Mouse (Mus musculus): ENCODE data around the gene Apoo. TPM values are rescaled to one million over a fixed set of nuclear protein-coding genes. Genes with fewer than 3 reads are reported as not detected.
"Not testable (repeated sequence)": the region's sequence is repeated elsewhere in the genome, so short reads cannot be mapped to it uniquely, and the experiment has no call there.

Apoo gene
- polyA plus RNA-seq (2012), result 0.14 and 0.42 TPM in 2 replicates

GRCm38 (mm10) chrX:94366670-94367241 is at the start of gene Apoo, which contains the start of gene Fam90a1b:
Gene Apoo (plus strand): TSS chrX:94367117.
Gene Fam90a1b (minus strand): TSS chrX:94366777.
- Histone ChIP-seq H3K9me3 (ENCODE audit: control insufficient read depth, low read length) (peaks cover 10% of the 10 kb centered on the region), H3K36me3 (ENCODE audit: control insufficient read depth) (no peaks in the 10 kb centered on the region), H3K27me3 (ENCODE audit: control insufficient read depth) (peaks cover 55% of the 10 kb centered on the region), H3K4me3 (replicated peaks) (peak within 1 kb of the TSS; percentile 80), H3K4me1 (ENCODE audit: control insufficient read depth) (peaks cover 20% of the 10 kb centered on the region)
- no peak for TF ChIP-seq TAL1 (IDR thresholded peaks at IDR 0.05; ENCODE audit: low read length)
- no peak for TF ChIP-seq GATA1 (IDR thresholded peaks at IDR 0.05; ENCODE audit: low read length)

GRCm38 (mm10) chrX:94321036-94321902 is 45.6 kb upstream of the Apoo start:
- TF ChIP-seq GATA1 (IDR thresholded peaks at IDR 0.05; ENCODE audit: low read length) (no peak), TAL1 (IDR thresholded peaks at IDR 0.05; ENCODE audit: low read length) (no peak)

GRCm38 (mm10) chrX:94343638-94344037 is 23.3 kb upstream of the Apoo start:
- H3K9me3 ChIP-seq (ENCODE audit: control insufficient read depth, low read length); H3K27me3 ChIP-seq (ENCODE audit: control insufficient read depth); H3K4me1 ChIP-seq (ENCODE audit: control insufficient read depth): not testable (repeated sequence)

More at GRCm38 (mm10) chrX:94321036-94321902, 45.6 kb upstream of the Apoo start:
- Histone ChIP-seq H3K9me3 (ENCODE audit: control insufficient read depth, low read length) (no peaks in the 10 kb centered on the region), H3K4me3 (replicated peaks) (no peak overlapping the region), H3K4me1 (ENCODE audit: control insufficient read depth) (no peaks in the 10 kb centered on the region), H3K27me3 (ENCODE audit: control insufficient read depth) (peaks cover 15% of the 10 kb centered on the region), H3K36me3 (ENCODE audit: control insufficient read depth) (no peaks in the 10 kb centered on the region)

GRCm38 (mm10) chrX:94365381-94365925 is 1.5 kb upstream of the Apoo start:
- no peak overlapping the region for H3K4me3 ChIP-seq (replicated peaks)
- TF ChIP-seq GATA1 (IDR thresholded peaks at IDR 0.05; ENCODE audit: low read length) (no peak), TAL1 (IDR thresholded peaks at IDR 0.05; ENCODE audit: low read length) (no peak)
- H3K36me3 ChIP-seq (ENCODE audit: control insufficient read depth), result no peaks in the 10 kb centered on the region
- peaks cover 67% of the 10 kb centered on the region for H3K27me3 ChIP-seq (ENCODE audit: control insufficient read depth)
- H3K9me3 ChIP-seq (ENCODE audit: control insufficient read depth, low read length), result peaks cover 10% of the 10 kb centered on the region
- peaks cover 20% of the 10 kb centered on the region for H3K4me1 ChIP-seq (ENCODE audit: control insufficient read depth)

More at GRCm38 (mm10) chrX:94343638-94344037, 23.3 kb upstream of the Apoo start:
- H3K4me3 ChIP-seq (replicated peaks); H3K36me3 ChIP-seq (ENCODE audit: control insufficient read depth): not testable (repeated sequence)

GRCm38 (mm10) chrX:94366029-94366428 is 888 bp upstream of the Apoo start:
- H3K4me1 ChIP-seq (ENCODE audit: control insufficient read depth), result peaks cover 20% of the 10 kb centered on the region
- peaks cover 10% of the 10 kb centered on the region for H3K9me3 ChIP-seq (ENCODE audit: control insufficient read depth, low read length)
- TF ChIP-seq GATA1 (IDR thresholded peaks at IDR 0.05; ENCODE audit: low read length) (no peak), TAL1 (IDR thresholded peaks at IDR 0.05; ENCODE audit: low read length) (no peak)
- peaks cover 61% of the 10 kb centered on the region for H3K27me3 ChIP-seq (ENCODE audit: control insufficient read depth)
- H3K36me3 ChIP-seq (ENCODE audit: control insufficient read depth), result no peaks in the 10 kb centered on the region
- H3K4me3 ChIP-seq (replicated peaks), result peak overlapping the region; percentile 80

GRCm38 (mm10) chrX:94367248-94367647 is 331 bp downstream of the Apoo start:
- Histone ChIP-seq H3K27me3 (ENCODE audit: control insufficient read depth) (peaks cover 50% of the 10 kb centered on the region), H3K9me3 (ENCODE audit: control insufficient read depth, low read length) (peaks cover 10% of the 10 kb centered on the region), H3K4me3 (replicated peaks) (peak overlapping the region; percentile 80), H3K36me3 (ENCODE audit: control insufficient read depth) (no peaks in the 10 kb centered on the region), H3K4me1 (ENCODE audit: control insufficient read depth) (peaks cover 20% of the 10 kb centered on the region)
- no peak for TF ChIP-seq TAL1 (IDR thresholded peaks at IDR 0.05; ENCODE audit: low read length)

GRCm38 (mm10) chrX:94378734-94379133 is 11.8 kb downstream of the Apoo start:
- no peaks in the 10 kb centered on the region for H3K4me1 ChIP-seq (ENCODE audit: control insufficient read depth)
- H3K36me3 ChIP-seq (ENCODE audit: control insufficient read depth), result peaks cover 20% of the 10 kb centered on the region
- no peaks in the 10 kb centered on the region for H3K9me3 ChIP-seq (ENCODE audit: control insufficient read depth, low read length)
- no peak for TF ChIP-seq GATA1 (IDR thresholded peaks at IDR 0.05; ENCODE audit: low read length)
- TF ChIP-seq TAL1 (IDR thresholded peaks at IDR 0.05; ENCODE audit: low read length), result no peak
- H3K27me3 ChIP-seq (ENCODE audit: control insufficient read depth), result peaks cover 6% of the 10 kb centered on the region; the same call in 1 of the 2 replicates
- no peak overlapping the region for H3K4me3 ChIP-seq (replicated peaks)

- Histone ChIP-seq H3K4me1 (ENCODE audit: control insufficient read depth) (no peaks in the 10 kb centered on the region), H3K4me3 (replicated peaks) (no peak overlapping the region), H3K9me3 (ENCODE audit: control insufficient read depth, low read length) (no peaks in the 10 kb centered on the region), H3K27me3 (ENCODE audit: control insufficient read depth) (no peaks in the 10 kb centered on the region), H3K36me3 (ENCODE audit: control insufficient read depth) (no peaks in the 10 kb centered on the region)
- TF ChIP-seq GATA1 (IDR thresholded peaks at IDR 0.05; ENCODE audit: low read length) (no peak), TAL1 (IDR thresholded peaks at IDR 0.05; ENCODE audit: low read length) (no peak)
Observed at GRCm38 (mm10) chrX:94408975-94409374, 42.1 kb downstream of the Apoo start.

GRCm38 (mm10) chrX:94420210-94420609 is 53.3 kb downstream of the Apoo start:
- no peaks in the 10 kb centered on the region for H3K4me1 ChIP-seq (ENCODE audit: control insufficient read depth)
- TF ChIP-seq TAL1 (IDR thresholded peaks at IDR 0.05; ENCODE audit: low read length) (no peak), GATA1 (IDR thresholded peaks at IDR 0.05; ENCODE audit: low read length) (no peak)
- H3K4me3 ChIP-seq (replicated peaks), result no peak overlapping the region

More at GRCm38 (mm10) chrX:94420210-94420609, 53.3 kb downstream of the Apoo start:
- Histone ChIP-seq H3K9me3 (ENCODE audit: control insufficient read depth, low read length) (no peaks in the 10 kb centered on the region), H3K27me3 (ENCODE audit: control insufficient read depth) (peaks cover 2% of the 10 kb centered on the region; the same call in 1 of the 2 replicates), H3K36me3 (ENCODE audit: control insufficient read depth) (peaks cover 31% of the 10 kb centered on the region)

All from erythroblast, embryonic 14.5 days (primary cell).